Mouse (Mus musculus): ENCODE measurements around the gene F11r. TPM values are rescaled to one million over a fixed set of nuclear protein-coding genes. Genes with fewer than 3 reads are reported as not detected.
A peak's percentile ranks its signal among the peaks of the same experiment; 100 is the strongest.

F11r gene
- polyA plus RNA-seq (2015; fragmentation: Nextera tagmentation; extraction: Ambion mirVana), result 9.4 and 11.8 TPM in 2 replicates

GRCm38 (mm10) chr1:171437264-171438013 lies at the start of gene F11r:
F11r (plus strand) TSS chr1:171437535.
- 1% methylated on average over 44 of the region's 46 CpGs for WGBS
- H3K4me2 ChIP-seq, result peak within 1 kb of the TSS; percentile 53
- H3K4me3 ChIP-seq, result peak within 1 kb of the TSS; percentile 37
- H3K4me1 ChIP-seq, result peaks cover 9% of the 10 kb centered on the region
- no peaks in the 10 kb centered on the region for H3K9me3 ChIP-seq
- H3K9ac ChIP-seq, result 0 out of 2 replicates have a peak within 1 kb of the TSS, but pooled peaks have one; percentile 8
- peak; percentile 78 for ATAC-seq (replicated peaks)
- H3K36me3 ChIP-seq (replicated peaks), result no peaks in the 10 kb centered on the region
- peaks cover 38% of the 10 kb centered on the region for H3K27me3 ChIP-seq (replicated peaks)
- H3K27ac ChIP-seq, result no peak within 1 kb of the TSS

DNA sequence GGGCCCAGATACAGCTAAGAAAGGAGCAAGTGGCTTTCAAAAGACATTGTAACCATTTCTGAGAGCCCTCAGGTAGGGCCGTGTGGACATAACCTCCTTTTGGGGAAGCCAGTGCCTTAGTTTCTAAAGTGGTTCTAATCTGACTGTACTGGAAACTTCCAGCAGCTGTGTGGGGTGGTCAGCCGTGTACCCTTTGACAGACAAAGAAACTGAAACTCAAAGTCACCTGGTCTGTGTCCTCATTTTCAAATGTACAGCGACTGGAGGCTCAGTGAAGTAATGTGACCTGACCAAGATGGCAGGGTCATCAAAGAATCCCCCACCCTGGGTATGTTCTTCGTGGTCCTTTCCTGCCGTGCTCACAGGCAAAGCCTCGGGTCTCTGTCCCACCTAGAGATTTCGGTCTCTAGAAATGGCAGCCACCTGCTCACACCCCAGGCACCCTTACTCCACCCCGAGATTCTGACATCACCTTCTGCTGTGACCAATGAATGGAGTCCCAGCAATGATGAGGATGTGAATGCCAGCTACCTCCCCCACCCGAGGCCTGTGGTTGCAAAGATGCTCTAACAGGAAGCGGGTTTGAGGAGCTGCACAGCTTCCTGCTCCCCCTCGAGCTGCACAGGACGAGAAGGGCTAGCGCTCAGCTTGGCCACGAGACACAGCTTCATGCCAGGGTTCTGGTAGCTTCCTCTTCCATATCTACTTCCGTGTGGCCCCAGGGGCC lies 48.8 kb upstream of the F11r start, which contains the start of gene Arhgap30:
Gene Arhgap30 (plus strand): TSS at position 579 of the 727 bp plus-strand sequence.
- Histone ChIP-seq H3K36me3 (replicated peaks) (no peaks in the 10 kb centered on the region), H3K27ac (no peak within 1 kb of the TSS), H3K27me3 (replicated peaks) (no peaks in the 10 kb centered on the region), H3K4me2 (no peak within 1 kb of the TSS), H3K4me3 (no peak within 1 kb of the TSS), H3K9me3 (no peaks in the 10 kb centered on the region), H3K9ac (no peak within 1 kb of the TSS), H3K4me1 (no peaks in the 10 kb centered on the region)
- ATAC-seq (replicated peaks), result no peak
- WGBS, result 83% methylated on average over 15 of the region's 15 CpGs

- H3K36me3 ChIP-seq (replicated peaks), result no peaks in the 10 kb centered on the region
- ATAC-seq (replicated peaks), result no peak
- H3K9me3 ChIP-seq, result no peaks in the 10 kb centered on the region
- H3K4me3 ChIP-seq, result no peak overlapping the region
- no peak overlapping the region for H3K9ac ChIP-seq
- no peaks in the 10 kb centered on the region for H3K4me1 ChIP-seq
- no peak overlapping the region for H3K4me2 ChIP-seq
- no peaks in the 10 kb centered on the region for H3K27me3 ChIP-seq (replicated peaks)
- 83% methylated on average over 4 of the region's 4 CpGs for WGBS
- no peak overlapping the region for H3K27ac ChIP-seq
These were observed 47.2 kb upstream of the F11r start for GRCm38 (mm10) chr1:171390101-171390500.

DNA sequence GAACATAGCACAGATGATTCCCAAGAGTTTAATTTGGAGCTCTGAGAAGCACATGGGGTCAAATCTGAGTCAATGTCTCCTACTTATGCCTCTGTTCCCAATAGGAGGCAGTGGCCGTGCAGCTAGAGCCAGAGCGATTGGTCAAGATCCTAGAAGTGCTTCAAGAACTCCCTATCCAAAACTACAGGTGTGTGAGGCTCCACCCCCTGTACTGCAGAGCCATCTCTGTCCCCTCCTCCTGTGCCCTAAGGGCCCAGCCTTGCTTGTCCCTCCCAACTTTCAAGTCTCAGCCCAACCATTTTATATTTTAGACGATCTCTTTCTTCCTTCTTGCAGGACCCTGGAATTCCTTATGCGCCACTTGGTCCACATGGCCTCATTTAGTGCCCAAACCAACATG lies 35.5 kb upstream of the F11r start:
- no peak overlapping the region for H3K4me2 ChIP-seq
- no peaks in the 10 kb centered on the region for H3K9me3 ChIP-seq
- ATAC-seq (replicated peaks), result no peak
- WGBS, result 85% methylated on average over 4 of the region's 4 CpGs
- no peaks in the 10 kb centered on the region; the same call in 1 of the 2 replicates for H3K27me3 ChIP-seq (replicated peaks)
- no peak overlapping the region for H3K9ac ChIP-seq
- no peaks in the 10 kb centered on the region for H3K4me1 ChIP-seq
- no peak overlapping the region for H3K4me3 ChIP-seq
- no peaks in the 10 kb centered on the region for H3K36me3 ChIP-seq (replicated peaks)
- no peak overlapping the region for H3K27ac ChIP-seq

DNA sequence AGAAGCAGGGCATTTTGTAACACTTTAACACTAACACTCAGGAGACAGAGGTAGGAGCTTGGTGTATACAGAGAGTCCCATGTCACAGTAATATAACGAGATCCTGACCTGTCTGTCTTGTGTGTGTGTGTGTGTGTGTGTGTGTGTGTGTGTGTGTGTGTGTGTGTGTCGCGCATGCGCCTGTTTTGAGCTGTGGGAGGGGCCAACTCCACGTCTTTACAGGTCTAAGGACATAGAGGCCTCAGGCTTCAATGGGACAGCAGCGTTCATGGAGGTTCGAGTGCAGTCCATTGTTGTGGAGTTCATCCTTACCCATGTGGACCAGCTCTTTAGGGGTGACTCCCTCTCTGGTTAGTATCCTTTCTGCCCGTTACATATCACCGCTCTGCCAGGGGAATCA lies 34.3 kb upstream of the F11r start:
- Histone ChIP-seq H3K36me3 (replicated peaks) (no peaks in the 10 kb centered on the region), H3K9me3 (no peaks in the 10 kb centered on the region), H3K9ac (no peak overlapping the region), H3K4me2 (no peak overlapping the region), H3K4me3 (no peak overlapping the region), H3K4me1 (no peaks in the 10 kb centered on the region), H3K27me3 (replicated peaks) (peaks cover 4% of the 10 kb centered on the region; the same call in 1 of the 2 replicates), H3K27ac (no peak overlapping the region)
- WGBS, result 76% methylated on average over 7 of the region's 9 CpGs
- no peak for ATAC-seq (replicated peaks)

- no peak for ATAC-seq (replicated peaks)
- Histone ChIP-seq H3K4me2 (no peak overlapping the region), H3K4me3 (no peak overlapping the region), H3K36me3 (replicated peaks) (no peaks in the 10 kb centered on the region), H3K9ac (no peak overlapping the region), H3K27ac (no peak overlapping the region), H3K9me3 (no peaks in the 10 kb centered on the region), H3K27me3 (replicated peaks) (peaks cover 11% of the 10 kb centered on the region; the same call in 1 of the 2 replicates), H3K4me1 (no peaks in the 10 kb centered on the region)
- 80% methylated on average over 5 of the region's 5 CpGs for WGBS
These were observed 30.1 kb upstream of the F11r start for GRCm38 (mm10) chr1:171407263-171407662.

- H3K9me3 ChIP-seq, result no peaks in the 10 kb centered on the region
- ATAC-seq (replicated peaks), result no peak
- peaks cover 11% of the 10 kb centered on the region; the same call in 1 of the 2 replicates for H3K27me3 ChIP-seq (replicated peaks)
- no peak overlapping the region for H3K9ac ChIP-seq
- no peak overlapping the region for H3K4me2 ChIP-seq
- no peak overlapping the region for H3K27ac ChIP-seq
- 94% methylated on average over 1 of the region's 1 CpGs for WGBS
- peaks cover 1% of the 10 kb centered on the region; the same call in 1 of the 2 replicates for H3K36me3 ChIP-seq (replicated peaks)
- peaks cover 22% of the 10 kb centered on the region for H3K4me1 ChIP-seq
- H3K4me3 ChIP-seq, result no peak overlapping the region
These were observed 27.1 kb upstream of the F11r start for GRCm38 (mm10) chr1:171410231-171410630.

GRCm38 (mm10) chr1:171410947-171411484 lies 26.3 kb upstream of the F11r start, which contains the start of gene Usf1:
Usf1 (plus strand) TSS chr1:171411313.
- Histone ChIP-seq H3K4me2 (peak within 1 kb of the TSS; percentile 55), H3K27ac (peak within 1 kb of the TSS; percentile 96), H3K4me3 (peak within 1 kb of the TSS; percentile 92), H3K36me3 (replicated peaks) (peaks cover 8% of the 10 kb centered on the region; the same call in 1 of the 2 replicates), H3K4me1 (peaks cover 22% of the 10 kb centered on the region), H3K27me3 (replicated peaks) (peaks cover 11% of the 10 kb centered on the region; the same call in 1 of the 2 replicates), H3K9me3 (no peaks in the 10 kb centered on the region), H3K9ac (peak within 1 kb of the TSS; percentile 97)
- under 1% methylated on average over 36 of the region's 36 CpGs for whole genome bisulfite sequencing
- ATAC-seq (replicated peaks), result peak; percentile 98

DNA sequence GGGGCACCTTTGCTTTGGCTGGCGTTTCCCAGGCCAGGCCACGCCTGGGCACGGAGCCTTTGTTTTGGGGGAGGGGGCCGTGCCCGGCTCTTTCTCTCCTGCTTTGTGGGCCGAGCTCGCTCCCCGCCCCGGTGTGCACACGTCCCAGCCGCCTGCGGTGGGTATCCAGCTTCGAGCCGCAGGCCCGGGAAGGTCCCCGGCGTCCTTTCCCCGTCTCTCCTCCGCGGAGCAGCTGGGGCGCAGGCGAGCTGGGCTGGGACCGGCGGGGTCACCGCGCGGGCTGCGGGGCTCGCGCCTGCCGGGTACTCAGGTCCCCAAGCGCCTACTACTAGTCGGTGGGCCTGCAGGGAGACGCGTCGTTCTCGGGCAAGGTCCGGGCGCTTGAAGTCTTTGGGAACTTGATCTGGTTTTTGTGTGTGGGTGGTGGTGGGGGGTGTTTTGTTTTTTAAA lies 25.8 kb upstream of the F11r start:
- Histone ChIP-seq H3K4me3 (peak overlapping the region; percentile 92), H3K36me3 (replicated peaks) (peaks cover 13% of the 10 kb centered on the region; the same call in 1 of the 2 replicates), H3K4me1 (peaks cover 22% of the 10 kb centered on the region), H3K9me3 (no peaks in the 10 kb centered on the region), H3K9ac (peak overlapping the region; percentile 97), H3K27ac (peak overlapping the region; percentile 96), H3K27me3 (replicated peaks) (peaks cover 11% of the 10 kb centered on the region; the same call in 1 of the 2 replicates), H3K4me2 (peak overlapping the region; percentile 55)
- ATAC-seq (replicated peaks), result peak; percentile 86
- under 1% methylated on average over 37 of the region's 39 CpGs for WGBS

- peak overlapping the region; percentile 97 for H3K9ac ChIP-seq
- peaks cover 18% of the 10 kb centered on the region; the same call in 1 of the 2 replicates for H3K36me3 ChIP-seq (replicated peaks)
- H3K4me2 ChIP-seq, result peak overlapping the region; percentile 55
- H3K9me3 ChIP-seq, result no peaks in the 10 kb centered on the region
- under 1% methylated on average over 20 of the region's 20 CpGs for WGBS
- peaks cover 22% of the 10 kb centered on the region for H3K4me1 ChIP-seq
- peaks cover 11% of the 10 kb centered on the region; the same call in 1 of the 2 replicates for H3K27me3 ChIP-seq (replicated peaks)
- ATAC-seq (replicated peaks), result peak; percentile 59
- H3K4me3 ChIP-seq, result peak overlapping the region; percentile 92
- H3K27ac ChIP-seq, result peak overlapping the region; percentile 96
These were observed 25.3 kb upstream of the F11r start for GRCm38 (mm10) chr1:171412001-171412441.

- peaks cover 11% of the 10 kb centered on the region; the same call in 1 of the 2 replicates for H3K27me3 ChIP-seq (replicated peaks)
- H3K36me3 ChIP-seq (replicated peaks), result peaks cover 21% of the 10 kb centered on the region; the same call in 1 of the 2 replicates
- WGBS, result 17% methylated on average over 3 of the region's 3 CpGs
- peak overlapping the region; percentile 97 for H3K9ac ChIP-seq
- no peaks in the 10 kb centered on the region for H3K9me3 ChIP-seq
- peak overlapping the region; percentile 96 for H3K27ac ChIP-seq
- peak overlapping the region; percentile 92 for H3K4me3 ChIP-seq
- 0 out of 2 replicates have a peak, but pooled peaks have one; percentile 16 for ATAC-seq (replicated peaks)
- H3K4me2 ChIP-seq, result peak overlapping the region; percentile 55
- peaks cover 22% of the 10 kb centered on the region for H3K4me1 ChIP-seq
These were observed 24.9 kb upstream of the F11r start for GRCm38 (mm10) chr1:171412446-171412845.
